Mouse (Mus musculus) kidney, adult 8-10 months (tissue): Measurements from ENCODE around the gene Tead4.

Source experiments
- DNase-seq, 2 experiments: peaks; one replicate each; pipeline ENCODE4 v3.0.0; 2022

The Tead4 gene

DNA sequence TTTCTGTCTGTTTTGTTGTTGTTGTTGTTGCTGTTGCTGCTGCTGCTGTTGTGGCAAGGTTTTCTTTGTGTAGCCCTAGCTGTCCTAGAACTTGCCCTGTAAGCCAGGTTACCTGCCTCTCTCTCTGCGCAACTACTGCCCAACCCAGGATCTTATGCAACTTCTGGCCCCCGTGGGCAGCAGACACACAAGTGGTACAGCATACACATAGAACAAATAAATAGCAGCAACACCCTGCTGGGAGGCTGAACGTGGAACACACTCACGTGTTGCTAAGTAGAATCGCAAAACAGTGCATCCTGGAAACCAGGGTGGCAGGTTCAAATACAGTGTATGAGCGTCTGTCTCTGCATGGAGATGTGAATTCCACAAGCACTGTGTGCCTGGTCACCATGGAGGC lies 11.9 kb downstream of the Tead4 start:
- DNase-seq: no peak

DNA sequence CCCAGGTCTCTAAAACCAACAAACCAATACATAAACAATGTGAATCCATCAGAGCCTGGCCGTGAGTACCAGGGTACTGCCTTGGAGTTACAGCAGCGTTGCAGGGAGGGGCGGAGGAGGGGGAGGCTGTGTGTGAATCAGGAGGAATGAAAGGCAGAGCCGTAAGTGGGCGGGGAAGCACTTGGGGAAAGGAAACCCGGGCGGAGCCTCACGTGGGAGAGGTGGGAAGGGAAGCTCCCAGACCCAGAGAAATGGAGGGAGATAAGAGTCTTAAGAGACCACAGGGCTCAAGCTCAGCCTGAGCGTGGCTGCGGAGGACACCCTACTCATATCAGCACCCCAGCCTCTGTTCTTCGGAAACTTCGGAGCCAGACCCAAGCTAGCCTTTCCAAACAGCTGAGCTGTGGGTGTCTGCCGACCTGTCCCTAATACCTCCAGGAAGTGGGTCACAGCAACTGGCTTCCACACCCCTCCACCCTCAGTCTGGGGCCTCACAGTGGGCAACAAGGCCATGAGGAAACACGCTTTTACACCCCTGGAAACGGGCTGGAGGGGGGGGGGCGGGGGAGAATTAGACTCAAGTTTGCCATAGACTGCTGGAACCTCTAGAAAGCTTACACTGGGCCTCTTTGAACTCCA lies 14.7 kb downstream of the Tead4 start:
- peak; percentile 44 to 50 for DNase-seq

DNA sequence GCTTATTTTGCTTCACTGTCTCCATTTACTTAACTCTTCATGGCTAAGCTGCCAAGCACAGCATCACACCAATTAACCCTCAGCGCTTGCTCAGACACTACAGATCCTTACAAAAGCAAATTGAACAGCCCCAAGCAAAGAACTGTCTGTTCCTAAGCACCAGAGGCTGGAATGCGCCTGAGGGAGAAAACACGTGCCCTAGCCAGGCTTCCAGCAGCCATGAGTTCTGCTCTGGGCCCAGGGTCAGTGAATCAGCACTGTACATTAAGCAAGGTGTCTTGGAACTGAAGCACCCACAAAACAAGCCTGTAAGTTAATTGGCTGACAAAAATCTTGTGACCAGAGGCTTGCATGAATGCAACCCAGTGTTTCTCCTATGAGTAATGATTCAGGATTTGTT lies 18.5 kb downstream of the Tead4 start:
- DNase-seq: no peak

DNA sequence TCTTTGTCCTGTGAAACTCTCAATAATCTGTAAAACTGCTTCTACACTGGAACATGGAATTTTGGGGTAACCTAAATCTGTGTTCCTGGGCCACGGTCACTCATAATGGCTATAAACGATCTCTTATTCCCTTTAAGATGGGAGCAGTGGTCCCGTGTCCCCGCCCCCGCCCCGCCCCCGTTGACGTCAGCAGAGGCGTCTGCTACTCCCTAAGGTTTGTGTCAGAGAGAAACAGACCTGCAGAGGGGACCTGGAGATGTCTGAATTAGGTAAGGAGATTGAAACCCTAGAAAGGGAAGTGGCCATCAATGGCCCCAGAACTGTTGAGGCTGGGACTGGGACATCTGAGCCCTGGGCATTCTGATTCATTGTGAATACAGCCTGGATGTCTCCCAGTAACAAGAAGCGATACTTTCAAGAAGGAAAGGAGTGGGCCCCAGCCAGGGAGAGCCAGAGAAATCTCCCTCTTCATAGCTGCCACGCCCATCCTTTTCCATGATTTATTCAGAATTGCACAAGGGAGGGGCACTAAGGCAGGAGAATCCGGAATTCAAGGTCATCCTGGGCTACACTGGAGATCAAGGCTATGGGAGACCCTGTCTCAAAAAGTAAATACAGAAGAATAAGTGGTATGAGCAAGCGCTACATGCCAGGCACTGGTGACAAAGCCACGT lies 20.0 kb downstream of the Tead4 start:
- no peak for DNase-seq

DNA sequence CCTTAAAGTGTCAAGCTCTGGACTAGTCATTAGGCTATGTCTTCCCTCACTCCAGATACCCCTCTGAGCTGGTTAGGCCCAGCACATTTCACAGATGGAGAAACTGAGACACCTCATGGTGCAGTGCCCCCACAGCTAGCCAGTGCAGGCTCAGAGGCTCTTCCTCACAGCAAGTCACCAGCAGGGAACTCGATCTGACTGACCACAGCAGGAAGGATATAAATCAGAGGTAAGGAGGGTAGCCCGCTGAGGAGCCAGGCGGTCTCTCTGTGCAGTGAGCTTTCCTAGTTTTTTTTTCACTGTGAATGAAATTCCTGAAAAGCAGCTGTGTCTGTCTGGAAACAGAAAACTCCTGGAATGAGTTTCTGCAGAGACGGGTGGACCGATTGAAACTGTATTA lies 21.0 kb downstream of the Tead4 start:
- DNase-seq: no peak

DNA sequence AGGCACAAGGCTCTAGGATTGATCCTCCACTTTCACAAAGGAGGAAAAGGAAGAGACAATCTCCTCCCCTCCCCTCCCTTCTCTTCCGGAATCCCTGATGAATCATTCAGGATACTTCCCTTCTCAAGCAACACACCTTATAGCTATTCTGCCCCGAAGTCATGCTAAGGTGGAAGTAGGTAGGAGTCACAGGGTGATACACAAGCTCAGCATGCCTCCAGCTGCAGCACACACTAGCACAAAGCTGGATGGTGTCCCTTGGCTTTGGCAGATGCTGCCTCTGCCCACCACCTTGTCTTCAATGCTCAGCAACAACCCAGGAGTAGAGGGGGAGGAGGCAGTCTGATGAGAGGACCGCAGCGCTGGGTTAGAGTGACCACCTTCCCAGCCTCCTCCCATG lies 21.5 kb downstream of the Tead4 start:
- DNase-seq: no peak

DNA sequence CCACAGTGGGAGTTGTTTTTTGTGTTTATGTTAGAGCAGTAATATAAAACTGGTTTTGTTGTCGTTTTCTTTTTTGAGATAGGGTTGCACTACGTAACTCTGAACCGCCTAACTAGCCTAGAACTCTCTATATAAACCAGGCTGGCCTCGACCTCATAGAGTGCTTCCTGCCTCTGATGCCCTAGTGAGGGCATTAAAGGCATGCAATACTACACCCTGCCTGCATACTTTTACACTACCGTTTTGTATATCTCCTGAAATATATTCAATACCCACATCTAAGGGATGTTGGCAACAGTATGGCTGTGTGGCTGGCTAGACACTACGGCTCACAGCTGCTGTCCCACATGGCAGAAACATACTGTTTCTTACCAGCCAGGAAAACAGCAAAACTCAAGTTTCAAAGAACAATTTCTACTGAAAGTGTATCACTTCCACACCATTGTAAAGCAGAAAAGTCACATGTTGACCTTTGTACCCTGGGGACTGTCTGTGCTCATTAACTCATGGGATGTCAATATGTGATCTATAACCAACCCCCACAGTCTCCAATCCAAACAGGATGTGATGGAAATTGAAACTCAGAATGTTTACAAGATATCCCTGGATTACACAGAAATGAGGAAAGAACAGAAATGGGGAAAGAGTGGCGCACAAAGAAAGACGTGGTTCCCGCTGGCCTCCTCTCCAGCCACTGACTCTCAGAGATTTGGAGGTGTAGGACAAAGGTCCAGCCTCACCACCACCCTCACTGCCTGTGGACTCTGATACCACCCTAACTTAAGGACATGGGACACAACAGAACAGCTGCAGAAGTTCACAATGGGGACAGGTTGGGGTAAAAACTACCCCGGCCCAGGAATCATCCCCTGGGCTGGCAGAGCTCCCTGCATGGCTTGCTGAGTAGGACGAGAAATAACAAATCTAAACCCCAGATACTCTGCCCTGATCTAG lies 23.2 kb downstream of the Tead4 start:
- DNase-seq: peak in 1 of 2 experiments; percentile 47

DNA sequence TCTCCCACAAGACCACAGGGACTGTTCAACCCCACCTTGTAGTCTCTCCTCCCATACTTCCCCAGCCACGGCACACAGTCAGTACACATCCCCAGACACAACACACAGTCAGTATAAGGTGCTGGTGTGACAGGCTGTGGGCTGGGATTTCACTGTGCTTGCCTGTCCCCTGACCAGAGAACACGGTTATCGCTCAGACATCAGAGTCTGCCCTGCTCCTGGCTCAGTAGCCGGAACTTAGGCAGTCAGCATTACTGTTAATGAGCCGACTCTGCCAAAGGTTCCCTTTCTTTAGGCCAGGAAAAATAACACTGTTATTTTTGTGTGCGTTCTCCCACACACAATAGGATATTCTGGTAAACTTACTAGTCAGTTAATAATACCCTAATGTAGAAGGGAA lies 24.3 kb downstream of the Tead4 start:
- DNase-seq: no peak

DNA sequence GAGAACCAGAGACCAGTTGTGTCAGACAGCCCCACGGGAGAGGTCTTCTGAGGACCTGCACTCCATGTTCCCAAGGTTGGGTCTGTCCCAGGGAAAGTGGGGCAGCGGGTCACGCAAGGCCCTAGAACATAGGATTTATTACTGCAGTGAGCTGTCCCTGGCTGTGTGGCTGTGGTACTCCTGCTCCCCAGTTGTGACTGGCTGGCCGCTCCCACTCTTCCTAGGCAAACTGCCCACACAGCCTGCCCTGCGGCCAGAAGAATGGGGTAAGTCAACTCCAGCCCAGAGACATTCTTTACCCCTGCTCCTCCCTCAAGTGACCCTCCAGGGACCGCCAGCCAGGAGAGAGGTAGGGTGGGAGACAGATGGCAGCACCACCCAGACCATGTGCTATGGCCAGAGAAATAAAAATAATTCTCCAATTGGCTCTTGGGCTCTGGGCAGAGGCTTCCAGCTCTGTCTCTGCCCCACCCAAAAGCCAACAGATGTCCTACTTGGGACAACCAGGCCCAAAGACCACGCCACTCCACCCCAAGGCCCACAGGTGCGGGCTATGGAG lies 25.0 kb downstream of the Tead4 start:
- DNase-seq: no peak

DNA sequence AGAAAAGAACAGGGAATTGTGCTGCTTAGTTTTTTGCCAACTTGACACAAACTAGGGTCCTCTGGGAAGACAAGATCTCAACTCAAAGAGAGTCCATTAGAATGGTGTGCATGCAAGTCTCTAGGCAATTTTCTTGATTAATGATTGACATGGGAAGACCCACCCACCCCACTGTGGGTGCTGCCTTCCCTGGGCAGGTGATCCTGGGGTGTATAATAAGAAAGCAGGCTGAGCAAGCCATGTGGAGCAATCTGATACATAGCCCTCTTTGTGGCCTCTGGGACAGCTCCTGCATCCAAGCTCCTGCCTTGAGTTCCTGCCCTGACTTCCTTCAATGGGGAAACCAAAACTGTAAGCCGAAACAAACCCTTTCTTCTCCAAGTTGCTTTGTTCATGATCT lies 27.1 kb downstream of the Tead4 start:
- DNase-seq: no peak

DNA sequence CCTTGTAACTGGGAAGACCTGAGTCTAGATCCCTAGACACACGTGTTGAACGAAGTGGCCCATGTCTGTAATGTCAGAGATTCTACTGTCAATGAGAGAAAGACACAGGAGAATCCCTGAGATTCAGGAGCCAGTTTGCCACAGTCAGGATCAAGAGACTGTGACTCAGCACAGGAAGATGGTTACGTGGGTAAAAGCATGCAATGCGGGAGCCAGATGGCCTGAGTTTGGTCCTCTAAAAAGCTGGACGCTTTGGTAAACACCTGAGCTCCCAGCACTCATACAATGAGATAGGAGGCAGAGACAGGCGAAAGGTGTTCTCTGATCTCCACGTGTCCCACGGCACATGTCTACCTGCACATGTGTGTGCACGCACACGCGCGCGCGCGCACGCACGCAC lies 27.9 kb downstream of the Tead4 start:
- no peak for DNase-seq

DNA sequence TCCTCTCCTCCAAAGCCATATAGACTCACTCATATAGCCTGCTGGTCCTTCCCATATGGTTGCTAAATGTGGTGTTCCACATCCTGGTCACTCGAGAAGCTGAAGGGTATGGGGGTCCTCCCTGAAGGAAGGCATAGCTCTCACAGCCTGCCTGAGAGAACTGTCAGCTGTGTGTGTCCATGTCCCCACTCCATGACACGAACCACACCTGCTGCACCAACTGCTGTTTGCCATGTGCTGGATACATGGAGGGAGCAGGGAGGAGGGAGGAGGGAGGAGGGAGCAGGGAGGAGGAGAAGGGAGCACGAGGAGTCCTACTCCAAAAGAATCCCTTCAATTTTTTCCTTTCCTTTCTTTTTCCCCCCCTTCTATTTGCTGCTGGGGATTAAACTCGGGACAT lies 30.8 kb downstream of the Tead4 start:
- DNase-seq: no peak

DNA sequence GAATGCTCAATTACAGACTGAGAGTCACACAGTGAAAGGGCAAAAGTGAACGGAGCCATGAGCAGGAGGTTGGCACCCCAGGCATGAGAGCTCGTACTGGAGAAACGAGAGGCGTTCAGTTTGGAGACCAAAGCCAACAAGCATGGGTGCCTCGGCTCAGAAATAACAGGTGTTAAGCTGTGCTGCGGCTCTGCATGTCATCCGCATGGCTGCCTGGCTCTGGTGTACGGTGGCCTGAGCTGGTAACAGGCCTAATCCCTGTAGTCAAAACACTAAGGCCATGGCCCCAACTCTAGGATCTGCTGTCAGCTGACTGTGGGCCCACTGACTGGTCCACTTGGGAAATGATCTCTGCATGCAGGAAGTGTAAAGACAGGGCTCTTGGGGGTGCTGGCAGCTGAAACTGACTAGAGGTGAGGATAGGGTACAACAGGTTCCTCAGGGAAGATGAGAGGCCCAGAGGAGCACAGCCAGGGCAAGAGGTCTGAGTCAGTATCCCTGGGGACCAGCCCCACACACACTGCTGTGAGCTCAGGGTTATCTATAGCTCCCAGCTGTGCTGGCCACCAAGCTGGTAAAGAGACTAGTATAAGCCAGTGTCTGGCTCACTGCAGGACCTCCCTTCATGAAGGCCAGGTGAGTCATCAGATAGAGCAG lies 35.6 kb downstream of the Tead4 start:
- DNase-seq: no peak

DNA sequence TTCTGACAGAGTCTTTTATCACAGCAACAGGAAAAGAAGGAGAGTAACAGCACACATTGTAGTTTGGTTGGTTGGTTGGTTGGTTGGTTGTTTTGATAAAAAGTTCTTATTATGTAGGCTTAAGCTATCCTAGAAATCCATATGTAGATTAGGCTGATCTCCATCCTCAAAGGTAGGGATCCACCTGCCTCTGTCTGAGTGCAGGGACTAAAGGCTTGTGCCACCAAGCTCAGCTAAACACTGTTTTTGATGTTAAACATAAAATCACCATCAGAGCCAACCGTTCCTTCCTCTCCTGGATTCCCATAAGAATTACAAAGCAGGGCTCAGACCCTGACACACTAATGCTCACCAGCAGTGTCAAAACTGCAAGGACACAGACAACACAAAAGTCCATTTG lies 39.1 kb downstream of the Tead4 start:
- no peak for DNase-seq

DNA sequence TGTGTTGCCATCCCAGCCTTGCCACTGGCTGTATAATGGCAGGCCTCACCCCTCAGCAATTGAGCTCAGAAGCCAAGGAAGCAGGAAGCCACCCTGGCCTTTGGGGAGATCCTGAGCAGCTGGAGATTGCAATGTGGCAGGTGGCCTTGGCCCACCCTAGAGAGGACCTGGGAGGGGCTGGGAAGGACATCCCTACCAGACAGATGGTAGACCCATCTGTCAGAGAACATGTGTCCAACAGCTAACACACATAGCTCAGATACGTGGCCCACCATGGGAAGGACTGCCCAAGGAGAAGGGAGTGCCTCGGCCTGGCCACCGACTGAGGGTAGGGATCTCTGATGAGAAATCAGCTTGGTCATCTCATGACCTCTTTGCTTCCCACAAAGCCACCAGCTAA lies 41.4 kb downstream of the Tead4 start:
- no peak for DNase-seq

DNA sequence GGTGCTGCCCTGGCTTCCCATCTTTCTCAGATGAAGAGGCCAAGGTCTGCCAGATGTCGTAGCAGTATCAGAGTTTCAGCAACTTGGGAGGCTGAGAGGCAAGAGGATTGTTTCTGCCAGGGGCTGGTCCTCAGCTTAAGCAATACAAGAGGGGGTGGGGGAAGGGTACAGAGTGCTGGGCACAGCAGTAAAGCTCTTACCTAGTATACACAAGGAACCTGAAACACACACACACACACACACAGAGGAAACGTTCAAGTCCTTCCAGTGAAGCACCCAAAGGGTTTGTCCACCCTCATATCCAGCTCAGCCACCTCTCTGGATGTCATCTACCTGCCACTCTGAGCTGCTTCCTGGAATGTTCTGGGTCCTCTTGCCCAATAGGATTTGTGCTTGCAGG lies 44.7 kb downstream of the Tead4 start:
- DNase-seq: no peak

DNA sequence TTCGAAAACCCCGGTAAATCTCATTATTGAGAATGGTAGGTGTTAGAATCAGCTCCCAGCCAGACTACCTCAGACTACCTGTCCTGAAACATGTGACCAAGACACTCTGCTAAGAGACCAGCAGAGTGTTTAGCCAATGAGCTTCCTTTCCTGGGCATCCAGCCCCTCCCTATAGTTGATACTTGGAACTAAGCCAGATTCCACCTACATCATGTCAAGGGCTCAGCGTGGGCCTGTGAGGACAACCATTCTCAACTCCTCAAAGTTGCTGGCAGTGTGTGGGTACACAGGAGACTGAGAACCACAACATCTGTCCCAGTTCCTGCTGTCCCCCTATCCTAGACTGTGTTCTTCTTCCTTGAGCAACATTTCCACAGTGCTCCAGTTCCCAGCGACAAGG lies 45.3 kb downstream of the Tead4 start:
- no peak for DNase-seq

DNA sequence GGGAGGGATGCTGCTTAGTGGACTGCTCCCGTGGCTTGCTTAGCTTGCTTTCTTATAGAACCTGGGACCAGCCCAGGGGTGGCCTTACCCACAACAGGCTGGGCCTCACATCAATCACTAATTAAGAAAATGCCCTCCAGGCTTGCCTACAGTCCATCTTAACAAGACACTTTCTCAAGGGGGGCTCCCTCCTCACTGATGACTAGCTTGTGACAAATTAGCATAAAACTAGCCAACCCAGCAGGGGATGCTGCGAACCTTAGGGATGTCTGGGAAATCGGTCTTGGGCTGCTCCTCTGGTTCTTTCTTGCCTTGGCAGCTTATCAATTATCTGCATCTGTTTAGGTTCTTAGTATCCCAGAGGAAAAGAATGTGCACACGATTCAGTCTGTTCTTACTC lies 46.1 kb downstream of the Tead4 start:
- no peak for DNase-seq

DNA sequence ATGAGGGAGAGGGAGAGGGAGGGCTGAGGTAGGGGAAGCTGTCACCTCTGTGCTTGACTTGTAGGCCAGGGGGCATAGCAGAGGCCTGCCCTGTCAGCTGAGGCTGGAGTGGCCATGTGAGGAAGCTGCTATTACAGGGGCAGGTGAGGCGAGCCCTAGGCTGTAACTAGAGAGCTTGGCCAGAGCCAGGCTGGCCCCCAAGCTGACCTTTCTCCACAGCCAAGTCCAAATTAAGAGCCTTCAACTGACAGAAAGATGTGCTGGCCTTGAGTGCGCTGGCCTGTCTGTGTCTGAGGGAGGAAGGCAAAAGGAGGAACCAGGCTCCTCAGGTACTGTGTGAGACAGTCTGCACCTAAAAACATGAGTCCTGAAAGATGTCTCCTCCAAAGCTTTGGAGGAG lies 47.5 kb downstream of the Tead4 start:
- no peak for DNase-seq

DNA sequence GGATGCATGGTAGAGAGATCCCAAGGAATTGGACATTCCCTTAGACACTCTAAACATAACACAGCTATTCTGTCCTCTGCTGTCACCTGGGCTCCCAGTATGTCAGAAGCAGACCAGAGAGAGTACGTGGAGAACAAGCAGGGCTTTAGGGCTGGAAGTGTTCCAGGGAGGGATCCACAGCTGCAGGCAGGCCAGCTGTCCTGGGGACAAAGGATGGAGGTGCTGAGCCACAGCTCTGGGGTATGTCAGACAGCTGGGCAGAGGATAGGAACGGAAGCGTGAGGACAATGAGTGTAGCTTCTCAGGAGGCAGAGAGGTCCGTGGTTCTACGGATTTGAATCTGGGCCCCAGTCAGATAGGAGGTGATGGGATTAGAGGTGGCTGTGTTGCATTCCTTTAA lies 50.0 kb downstream of the Tead4 start:
- DNase-seq: no peak

DNA sequence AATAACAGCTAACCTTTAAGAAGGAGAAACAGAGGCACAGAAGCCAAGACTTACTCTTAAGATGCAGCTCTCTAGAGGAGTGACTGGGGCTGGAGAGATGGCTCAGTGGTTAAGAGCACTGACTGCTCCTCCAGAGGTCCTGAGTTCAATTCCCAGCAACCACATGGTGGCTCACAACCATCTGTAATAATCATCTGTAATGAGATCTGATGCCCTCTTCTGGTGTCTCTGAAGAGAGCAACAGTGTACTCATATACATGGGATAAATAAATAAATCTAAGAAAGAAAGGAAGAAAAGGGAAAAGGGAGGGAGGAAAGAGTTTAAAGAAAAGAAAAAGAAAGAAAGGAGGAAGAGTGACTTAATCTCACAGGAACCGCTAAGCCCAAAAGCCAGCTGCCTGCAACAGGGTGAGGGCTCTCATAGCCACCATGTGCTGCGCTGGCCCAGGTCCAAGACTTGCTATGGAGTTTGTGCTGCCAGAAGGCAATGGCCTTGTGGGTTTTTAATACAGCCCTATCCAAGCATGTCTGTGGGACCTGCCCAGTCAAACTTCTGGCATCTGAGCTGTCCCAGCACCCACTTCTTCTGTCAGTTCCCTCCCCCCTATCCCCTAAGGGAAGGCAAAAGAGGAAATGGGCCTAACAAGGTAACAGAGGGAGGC lies 63.4 kb downstream of the Tead4 start:
- DNase-seq: no peak

DNA sequence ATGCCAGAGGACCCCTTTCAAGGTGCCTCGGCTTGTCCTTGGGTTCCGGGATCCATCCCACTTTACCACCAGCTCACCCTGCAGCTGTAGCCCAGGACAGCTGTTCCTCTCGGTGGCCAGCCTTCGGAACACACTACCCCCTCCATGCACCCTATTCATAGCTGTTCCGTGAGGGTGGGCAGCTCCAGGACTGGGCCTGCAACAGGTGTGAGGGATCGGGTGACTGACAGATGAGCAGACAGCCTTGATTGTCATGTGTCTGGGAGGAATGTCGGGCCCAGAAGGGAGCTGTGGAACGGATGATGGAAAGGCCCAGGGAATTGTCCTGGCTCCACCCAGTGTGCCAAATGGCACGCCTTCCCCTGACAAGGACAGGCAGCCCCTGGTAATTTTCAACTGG lies 64.0 kb downstream of the Tead4 start:
- DNase-seq: no peak

DNA sequence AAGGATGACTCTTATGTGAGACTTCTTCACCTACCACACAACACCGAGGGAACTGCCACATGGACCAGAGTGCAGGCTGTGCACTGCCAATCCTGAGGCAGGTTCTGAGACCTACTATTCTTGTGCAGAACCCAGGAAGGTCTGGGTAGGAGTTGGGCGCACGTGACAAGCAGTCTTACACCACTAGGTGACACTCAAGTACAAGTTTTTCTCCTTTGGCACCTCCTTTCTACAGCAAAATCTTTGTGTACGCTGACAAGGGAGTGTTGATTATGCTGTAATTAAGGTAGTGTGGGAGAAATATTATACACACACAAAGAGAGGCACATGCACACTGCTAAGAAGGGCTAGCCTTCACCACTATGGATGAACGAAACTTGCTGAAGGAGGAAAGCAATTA lies 66.4 kb downstream of the Tead4 start:
- peak; percentile 30 to 49 for DNase-seq
